Mouse (Mus musculus) kidney, postnatal 14 days (tissue): ENCODE data around the gene Rxfp1.
"Not testable (repeated sequence)": the region's sequence is repeated elsewhere in the genome, so short reads cannot be mapped to it uniquely, and the experiment has no call there.

Source experiments
- DNase-seq: peaks from one replicate; pipeline ENCODE4 v3.0.0; 2022; ENCODE audit warnings: mixed read lengths

Gene Rxfp1

GRCm38 (mm10) chr3:79737780-79738179 lies at the start of gene Rxfp1:
Rxfp1 (minus strand) TSS chr3:79737880.
- no peak for DNase-seq

- no peak for DNase-seq
Measured at GRCm38 (mm10) chr3:79784362-79784736, 46.7 kb upstream of the Rxfp1 start.

GRCm38 (mm10) chr3:79783630-79784361 lies 46.1 kb upstream of the Rxfp1 start:
- DNase-seq: no peak

GRCm38 (mm10) chr3:79772701-79773100 lies 35.0 kb upstream of the Rxfp1 start:
- DNase-seq: no peak

- no peak for DNase-seq
Measured at GRCm38 (mm10) chr3:79753736-79754135, 16.1 kb upstream of the Rxfp1 start.

- DNase-seq: no peak
Measured at GRCm38 (mm10) chr3:79746585-79746984, 8.9 kb upstream of the Rxfp1 start.

- no peak for DNase-seq
Measured at GRCm38 (mm10) chr3:79745101-79745500, 7.4 kb upstream of the Rxfp1 start.

GRCm38 (mm10) chr3:79744415-79744814 lies 6.7 kb upstream of the Rxfp1 start:
- no peak for DNase-seq

GRCm38 (mm10) chr3:79740351-79740750 lies 2.7 kb upstream of the Rxfp1 start:
- DNase-seq: no peak

- no peak for DNase-seq
Measured at GRCm38 (mm10) chr3:79738451-79738850, 771 bp upstream of the Rxfp1 start.

- DNase-seq: no peak
Measured at GRCm38 (mm10) chr3:79726506-79727075, 11.1 kb downstream of the Rxfp1 start.

- no peak for DNase-seq
Measured at GRCm38 (mm10) chr3:79720756-79721484, 16.8 kb downstream of the Rxfp1 start.

GRCm38 (mm10) chr3:79706436-79706835 lies 31.2 kb downstream of the Rxfp1 start:
- no peak for DNase-seq

GRCm38 (mm10) chr3:79703135-79703534 lies 34.5 kb downstream of the Rxfp1 start:
- DNase-seq: no peak

- DNase-seq: no peak
Measured at GRCm38 (mm10) chr3:79691957-79692356, 45.7 kb downstream of the Rxfp1 start.

GRCm38 (mm10) chr3:79690111-79690651 lies 47.5 kb downstream of the Rxfp1 start:
- no peak for DNase-seq

GRCm38 (mm10) chr3:79688101-79688500 lies 49.6 kb downstream of the Rxfp1 start:
- DNase-seq: not testable (repeated sequence)

GRCm38 (mm10) chr3:79683529-79683928 lies 54.2 kb downstream of the Rxfp1 start:
- no peak for DNase-seq

GRCm38 (mm10) chr3:79682351-79683132 lies 55.1 kb downstream of the Rxfp1 start:
- peak; percentile 44 for DNase-seq

GRCm38 (mm10) chr3:79676411-79676810 lies 61.3 kb downstream of the Rxfp1 start:
- DNase-seq: no peak

- DNase-seq: no peak
Measured at GRCm38 (mm10) chr3:79674641-79675040, 63.0 kb downstream of the Rxfp1 start.

GRCm38 (mm10) chr3:79673082-79673481 lies 64.6 kb downstream of the Rxfp1 start:
- DNase-seq: peak; percentile 64

- no peak for DNase-seq
Measured at GRCm38 (mm10) chr3:79672188-79672587, 65.5 kb downstream of the Rxfp1 start.
